Comparison of ENCODE assay signal across 8 mouse cellular contexts in genomic region chr10:60078561-60078917, GRCm38 (mm10). TPM values are rescaled to one million over a fixed set of nuclear protein-coding genes. Genes with fewer than 3 reads are reported as not detected.
A peak's percentile ranks its signal among the peaks of the same experiment; 100 is the strongest.
DNase-seq lines count a peak whose midpoint lies in the region; ATAC-seq and TF ChIP-seq lines count a peak whose summit lies in the region.

No protein-coding gene starts in this region.

- H3K79me2 ChIP-seq in heart, adult 2 months (replicated peaks; ENCODE audit: control insufficient read depth, insufficient read depth, low read length) = no peaks in the 10 kb centered on the region

- no peak overlapping the region for H3K4me3 ChIP-seq in heart, adult 2 months
- H3K4me3 ChIP-seq in midbrain, embryonic 16.5 days (ENCODE audit: low read depth, low read length) = no peak overlapping the region

- no peak for TF ChIP-seq POLR2A in heart, adult 2 months (IDR thresholded peaks at IDR 0.05; ENCODE audit: insufficient read depth, low read depth, low read length)

- ATAC-seq in midbrain, embryonic 16.5 days = peak; percentile 19; the same call in 1 of the 2 replicates
- ATAC-seq in CD4-positive, CD25-positive, alpha-beta regulatory T cell, adult 4 months = no peak

- H3K4me1 ChIP-seq in heart, adult 2 months (ENCODE audit: control insufficient read depth, insufficient read depth, low read length) = peaks cover 28% of the 10 kb centered on the region
- peaks cover 15% of the 10 kb centered on the region for H3K4me1 ChIP-seq in midbrain, embryonic 16.5 days (ENCODE audit: control insufficient read depth, insufficient read depth, low read length)

- H3K27ac ChIP-seq in heart, adult 2 months = no peak overlapping the region
- peak overlapping the region; percentile 30; the same call in 1 of the 2 replicates for H3K27ac ChIP-seq in midbrain, embryonic 16.5 days (ENCODE audit: low read length)

- peaks cover 7% of the 10 kb centered on the region; the same call in 1 of the 2 replicates for H3K36me3 ChIP-seq in heart, adult 2 months (ENCODE audit: control insufficient read depth, insufficient read depth, low read length)
- H3K36me3 ChIP-seq in midbrain, embryonic 16.5 days (ENCODE audit: control insufficient read depth, insufficient read depth, low read length) = no peaks in the 10 kb centered on the region

- no peaks in the 10 kb centered on the region for H3K9me3 ChIP-seq in midbrain, embryonic 16.5 days (replicated peaks; ENCODE audit: control insufficient read depth, low read length, poor library complexity, severe bottlenecking)

- H3K9ac ChIP-seq in heart, adult 2 months (ENCODE audit: low read depth, low read length) = no peak overlapping the region
- no peak overlapping the region for H3K9ac ChIP-seq in midbrain, embryonic 16.5 days (ENCODE audit: low read depth, low read length)

- 33% methylated on average over 5 of the region's 5 CpGs for WGBS in heart, adult 2 months
- 78% methylated on average over 5 of the region's 5 CpGs for WGBS in midbrain, embryonic 16.5 days

- no peak overlapping the region for H3K4me2 ChIP-seq in midbrain, embryonic 16.5 days (ENCODE audit: low read length)

- peak; percentile 53 to 70 for DNase-seq in cerebellum, postnatal 14 days
- no peak for DNase-seq in cerebellum, adult 8-10 months
- peak; percentile 72 for DNase-seq in spleen, adult 12 weeks (ENCODE audit: low spot score)
- no peak for DNase-seq in spleen, adult 18-20 months
- DNase-seq in heart, adult 2 months = peak; percentile 60 to 62
- peak; percentile 22 to 37 for DNase-seq in layer of hippocampus, adult 18-20 months (ENCODE audit: low spot score in 2 of 2)

- 0 out of 2 replicates have a peak, but pooled peaks have one; percentile 24 for TF ChIP-seq EP300 in heart, adult 2 months (IDR thresholded peaks at IDR 0.05; ENCODE audit: insufficient read depth, low read depth, low read length)

- TF ChIP-seq CTCF in heart, adult 2 months (IDR thresholded peaks at IDR 0.05) = no peak

- no peaks in the 10 kb centered on the region for H3K27me3 ChIP-seq in heart, adult 2 months (ENCODE audit: control insufficient read depth, insufficient read depth, low read length)
- H3K27me3 ChIP-seq in midbrain, embryonic 16.5 days (ENCODE audit: control insufficient read depth, insufficient read depth, low read depth, low read length) = no peaks in the 10 kb centered on the region

- intact Hi-C loops in heart, adult 2 months (cut with DNase I) = no loop called here

RNA-seq across cellular contexts. Expression of gene Spock2, which starts 27.5 kb away (rescaled TPM):
- total RNA-seq in heart, adult 2 months (2021) = 10 to 100 TPM; 12.2 to 21.7 TPM
- polyA plus RNA-seq in heart, adult 2 months (2012; rRNA removed) = 8.4 and 10.6 TPM in 2 replicates
- 100 to 1,000 TPM; 480 to 496 TPM for total RNA-seq in layer of hippocampus, adult 18-20 months (2021)
- 115 and 129 TPM in 2 replicates for polyA plus RNA-seq in midbrain, embryonic 16.5 days (2015; fragmentation: Nextera tagmentation; extraction: Ambion mirVana)
- polyA plus RNA-seq in CD4-positive, CD25-positive, alpha-beta regulatory T cell, adult 4 months (2017; shearing (Covaris generic)) = 1 to 10 TPM; 5.9 to 6.7 TPM

Comparison
In these comparisons a context has a peak if more than half of its experiments do, and no peak if none do; other contexts are left out.
1. DNase-seq: peak in cerebellum, postnatal 14 days (2 of 2), spleen, adult 12 weeks (single experiment), heart, adult 2 months (2 of 2) and layer of hippocampus, adult 18-20 months (2 of 2); none in cerebellum, adult 8-10 months (single experiment) and spleen, adult 18-20 months (0 of 2).